Mouse (Mus musculus) intestine, embryonic 16.5 days (tissue): ENCODE results near the gene Hoxb2. TPM values are rescaled to one million over a fixed set of nuclear protein-coding genes. Genes with fewer than 3 reads are reported as not detected.
A peak's percentile ranks its signal among the peaks of the same experiment; 100 is the strongest.

Experiments used
- ATAC-seq: fragments of 200-750 bp; cut with Nextera tagmentation; 2 replicates; pipeline ENCODE4 v1.8.0; 2017; ENCODE audit warnings: moderate TSS enrichment, moderate library complexity
- H3K27ac ChIP-seq: fragments of 300-500 bp; sonication (generic); 2 replicates; pipeline ENCODE4 v1.5.1; 2014; ENCODE audit warnings: mild to moderate bottlenecking, low read length
- H3K27me3 ChIP-seq: fragments of 300-500 bp; sonication (generic); replicated peaks from 2 replicates; pipeline ENCODE4 v1.6.1; 2014; ENCODE audit warnings: low read length, control low read depth, mixed read lengths; ENCODE audit not compliant: control insufficient read depth, insufficient read depth
- H3K36me3 ChIP-seq: fragments of 300-500 bp; sonication (generic); 2 replicates; pipeline ENCODE4 v1.6.1; 2014; ENCODE audit warnings: low read length, control low read depth; ENCODE audit not compliant: control insufficient read depth, insufficient read depth
- H3K4me1 ChIP-seq: fragments of 300-500 bp; sonication (generic); 2 replicates; pipeline ENCODE4 v1.6.1; 2014; ENCODE audit warnings: low read length, control low read depth, mixed read lengths; ENCODE audit not compliant: control insufficient read depth, insufficient read depth
- H3K4me2 ChIP-seq: fragments of 300-500 bp; sonication (generic); 2 replicates; pipeline ENCODE4 v1.6.1; 2014; ENCODE audit warnings: low read depth, low read length, control low read depth
- H3K4me3 ChIP-seq: fragments of 300-500 bp; sonication (generic); 2 replicates; pipeline ENCODE4 v1.5.1; 2014; ENCODE audit warnings: mild to moderate bottlenecking, low read length
- H3K9ac ChIP-seq: fragments of 300-500 bp; sonication (generic); 2 replicates; pipeline ENCODE4 v1.6.1; 2014; ENCODE audit warnings: low read depth, low read length
- H3K9me3 ChIP-seq: fragments of 300-500 bp; sonication (generic); 2 replicates; pipeline ENCODE4 v1.6.1; 2016; ENCODE audit warnings: low read length, control low read depth; ENCODE audit not compliant: control insufficient read depth
- WGBS: fragments of 180-500 bp; shearing (Covaris S2); extraction: QIAGEN DNeasy Blood & Tissue Kit; methylation state at CpG from one replicate; pipeline ENCODE4 v1.1.7; 2014; 5-methylcytosine and 5-hydroxymethylcytosine counted together
- polyA plus RNA-seq: library from polyadenylated mRNA; unstranded; fragments of >200 nt; fragmentation: Nextera tagmentation; extraction: Ambion mirVana; gene quantifications from 2 replicates; pipeline ENCODE4 v1.2.1, GENCODE M21; 2015

Hoxb2 gene
- polyA plus RNA-seq, 1 experiment from 2014 or later = 9.6 TPM

GRCm38 (mm10) chr11:96314671-96315343 is 35.5 kb upstream of the Hoxb2 start:
- no peak for ATAC-seq
- no peaks in the 10 kb centered on the region for H3K27me3 ChIP-seq
- peak overlapping the region; percentile 93 for H3K27ac ChIP-seq
- no peaks in the 10 kb centered on the region for H3K9me3 ChIP-seq
- peaks cover 22% of the 10 kb centered on the region for H3K4me1 ChIP-seq
- peak overlapping the region; percentile 49 for H3K4me3 ChIP-seq
- no peaks in the 10 kb centered on the region for H3K36me3 ChIP-seq
- peak overlapping the region; percentile 78 for H3K9ac ChIP-seq
- peak overlapping the region; percentile 79 for H3K4me2 ChIP-seq
- 14% methylated on average over 34 of the region's 34 CpGs for WGBS

GRCm38 (mm10) chr11:96315344-96315681 is 35.0 kb upstream of the Hoxb2 start:
- H3K4me3 ChIP-seq = peak overlapping the region; percentile 49
- 20% methylated on average over 5 of the region's 5 CpGs for WGBS
- H3K4me2 ChIP-seq = peak overlapping the region; percentile 79
- H3K36me3 ChIP-seq = no peaks in the 10 kb centered on the region
- peak overlapping the region; percentile 78 for H3K9ac ChIP-seq
- H3K27ac ChIP-seq = peak overlapping the region; percentile 93
- H3K27me3 ChIP-seq = no peaks in the 10 kb centered on the region
- peaks cover 19% of the 10 kb centered on the region for H3K4me1 ChIP-seq
- no peaks in the 10 kb centered on the region for H3K9me3 ChIP-seq
- ATAC-seq = no peak

GRCm38 (mm10) chr11:96316696-96317607 is 33.4 kb upstream of the Hoxb2 start:
- ATAC-seq = no peak
- WGBS = 16% methylated on average over 18 of the region's 18 CpGs
- peak overlapping the region; percentile 69 for H3K4me3 ChIP-seq
- peak overlapping the region; percentile 93; the same call in 1 of the 2 replicates for H3K27ac ChIP-seq
- no peaks in the 10 kb centered on the region for H3K36me3 ChIP-seq
- H3K4me1 ChIP-seq = peaks cover 16% of the 10 kb centered on the region; the same call in 1 of the 2 replicates
- peak overlapping the region; percentile 87 for H3K9ac ChIP-seq
- H3K27me3 ChIP-seq = no peaks in the 10 kb centered on the region
- no peaks in the 10 kb centered on the region for H3K9me3 ChIP-seq
- peak overlapping the region; percentile 79 for H3K4me2 ChIP-seq

GRCm38 (mm10) chr11:96317608-96318367 is 32.5 kb upstream of the Hoxb2 start, which contains the start of gene Hoxb4:
TSS of gene Hoxb4 (plus strand) at chr11:96318267.
- H3K9me3 ChIP-seq = no peaks in the 10 kb centered on the region
- H3K4me1 ChIP-seq = peaks cover 16% of the 10 kb centered on the region; the same call in 1 of the 2 replicates
- peak within 1 kb of the TSS; percentile 97 for H3K27ac ChIP-seq
- H3K4me3 ChIP-seq = peak within 1 kb of the TSS; percentile 69
- H3K9ac ChIP-seq = peak within 1 kb of the TSS; percentile 87
- WGBS = 11% methylated on average over 28 of the region's 28 CpGs
- H3K4me2 ChIP-seq = peak within 1 kb of the TSS; percentile 79
- H3K36me3 ChIP-seq = no peaks in the 10 kb centered on the region
- peak; percentile 15 for ATAC-seq
- no peaks in the 10 kb centered on the region for H3K27me3 ChIP-seq

GRCm38 (mm10) chr11:96318368-96319070 is 31.8 kb upstream of the Hoxb2 start:
- peaks cover 13% of the 10 kb centered on the region; the same call in 1 of the 2 replicates for H3K4me1 ChIP-seq
- H3K4me3 ChIP-seq = peak overlapping the region; percentile 69
- no peaks in the 10 kb centered on the region for H3K27me3 ChIP-seq
- H3K36me3 ChIP-seq = no peaks in the 10 kb centered on the region
- H3K4me2 ChIP-seq = peak overlapping the region; percentile 79
- H3K9ac ChIP-seq = peak overlapping the region; percentile 87
- under 1% methylated on average over 40 of the region's 45 CpGs for WGBS
- peak; percentile 79 for ATAC-seq
- peak overlapping the region; percentile 97 for H3K27ac ChIP-seq
- H3K9me3 ChIP-seq = no peaks in the 10 kb centered on the region

- ATAC-seq = peak; percentile 49
- H3K27ac ChIP-seq = peak overlapping the region; percentile 97
- peak overlapping the region; percentile 79 for H3K4me2 ChIP-seq
- H3K9ac ChIP-seq = peak overlapping the region; percentile 87
- peak overlapping the region; percentile 69 for H3K4me3 ChIP-seq
- no peaks in the 10 kb centered on the region for H3K27me3 ChIP-seq
- 0% methylated on average over 34 of the region's 34 CpGs for WGBS
- H3K9me3 ChIP-seq = no peaks in the 10 kb centered on the region
- no peaks in the 10 kb centered on the region for H3K36me3 ChIP-seq
- peaks cover 12% of the 10 kb centered on the region; the same call in 1 of the 2 replicates for H3K4me1 ChIP-seq
These were observed 31.0 kb upstream of the Hoxb2 start for GRCm38 (mm10) chr11:96319071-96319902.

- under 1% methylated on average over 29 of the region's 29 CpGs for WGBS
- Histone ChIP-seq H3K4me1 (peaks cover 12% of the 10 kb centered on the region; the same call in 1 of the 2 replicates), H3K36me3 (no peaks in the 10 kb centered on the region), H3K27ac (peak overlapping the region; percentile 97), H3K9me3 (no peaks in the 10 kb centered on the region), H3K9ac (peak overlapping the region; percentile 87), H3K27me3 (no peaks in the 10 kb centered on the region), H3K4me3 (peak overlapping the region; percentile 69), H3K4me2 (peak overlapping the region; percentile 79)
- peak; percentile 11; the same call in 1 of the 2 replicates for ATAC-seq
These were observed 30.4 kb upstream of the Hoxb2 start for GRCm38 (mm10) chr11:96319910-96320309.

- Histone ChIP-seq H3K27ac (peak overlapping the region; percentile 42), H3K27me3 (no peaks in the 10 kb centered on the region), H3K4me3 (peak overlapping the region; percentile 44), H3K36me3 (no peaks in the 10 kb centered on the region), H3K9ac (peak overlapping the region; percentile 87), H3K9me3 (no peaks in the 10 kb centered on the region), H3K4me1 (peaks cover 12% of the 10 kb centered on the region; the same call in 1 of the 2 replicates), H3K4me2 (peak overlapping the region; percentile 79)
- 18% methylated on average over 17 of the region's 17 CpGs for WGBS
- ATAC-seq = no peak
These were observed 29.6 kb upstream of the Hoxb2 start for GRCm38 (mm10) chr11:96320688-96321087.
